Mouse (Mus musculus) limb, embryonic 11.5 days (tissue): ENCODE results near the gene Zc3h8. TPM values are rescaled to one million over a fixed set of nuclear protein-coding genes. Genes with fewer than 3 reads are reported as not detected.

Experiments
- ATAC-seq: fragments of 200-750 bp; cut with Nextera tagmentation; 2 replicates; pipeline ENCODE4 v1.8.0; 2017; ENCODE audit warnings: low read depth; ENCODE audit not compliant: insufficient number of reproducible peaks, low FRiP score, low TSS enrichment
- DNase-seq: peaks from one replicate; pipeline ENCODE4 v3.0.0-alpha.2; 2015; ENCODE audit warnings: low spot score
- H3K27ac ChIP-seq: fragments of 300-500 bp; sonication (generic); replicated peaks from 2 replicates; pipeline ENCODE4 v1.5.1; 2014; ENCODE audit warnings: low read depth, mild to moderate bottlenecking, low read length
- H3K27me3 ChIP-seq: fragments of 300-500 bp; sonication (generic); 2 replicates; pipeline ENCODE4 v1.6.1; 2014; ENCODE audit warnings: mild to moderate bottlenecking, low read length, mixed read lengths; ENCODE audit not compliant: control insufficient read depth, insufficient read depth
- H3K36me3 ChIP-seq: fragments of 300-500 bp; sonication (generic); 2 replicates; pipeline ENCODE4 v1.6.1; 2014; ENCODE audit warnings: mild to moderate bottlenecking, low read length, moderate library complexity, mixed read lengths; ENCODE audit not compliant: control insufficient read depth, insufficient read depth
- H3K4me1 ChIP-seq: fragments of 300-500 bp; sonication (generic); 2 replicates; pipeline ENCODE4 v1.6.1; 2014; ENCODE audit warnings: low read length, mixed read lengths; ENCODE audit not compliant: control insufficient read depth, insufficient read depth
- H3K4me2 ChIP-seq: fragments of 300-500 bp; sonication (generic); 2 replicates; pipeline ENCODE4 v1.6.1; 2014; ENCODE audit warnings: low read depth, mild to moderate bottlenecking, moderate library complexity; ENCODE audit not compliant: severe bottlenecking
- H3K4me3 ChIP-seq: fragments of 300-500 bp; sonication (generic); 2 replicates; pipeline ENCODE4 v1.5.1; 2014; ENCODE audit warnings: low read depth, low read length
- H3K9ac ChIP-seq: fragments of 300-500 bp; sonication (generic); 2 replicates; pipeline ENCODE4 v1.6.1; 2014; ENCODE audit warnings: mild to moderate bottlenecking, low read length
- H3K9me3 ChIP-seq: fragments of 300-500 bp; sonication (generic); 2 replicates; pipeline ENCODE4 v1.6.1; 2016; ENCODE audit warnings: low read length; ENCODE audit not compliant: control insufficient read depth
- WGBS: fragments of 180-500 bp; shearing (Covaris S2); extraction: QIAGEN DNeasy Blood & Tissue Kit; methylation state at CpG from one replicate; pipeline ENCODE4 v1.1.7; 2014; 5-methylcytosine and 5-hydroxymethylcytosine counted together
- polyA plus RNA-seq: library from polyadenylated mRNA; unstranded; fragments of >200 nt; fragmentation: Nextera tagmentation; extraction: Ambion mirVana; gene quantifications from 2 replicates; pipeline ENCODE4 v1.2.1, GENCODE M21; 2014

Zc3h8 gene
- polyA plus RNA-seq: 8.5 and 11.4 TPM in 2 replicates

- H3K36me3 ChIP-seq: no peaks in the 10 kb centered on the region
- WGBS: 1% methylated on average over 65 of the region's 65 CpGs
- peak within 1 kb of the TSS; percentile 77 for H3K4me2 ChIP-seq
- H3K9me3 ChIP-seq: no peaks in the 10 kb centered on the region
- no peaks in the 10 kb centered on the region for H3K4me1 ChIP-seq
- peak within 1 kb of the TSS; percentile 64 for H3K9ac ChIP-seq
- peak within 1 kb of the TSS; percentile 69 for H3K27ac ChIP-seq
- ATAC-seq (peak; percentile 88), DNase-seq (peak; percentile 98)
- H3K4me3 ChIP-seq: peak within 1 kb of the TSS; percentile 56
- no peaks in the 10 kb centered on the region for H3K27me3 ChIP-seq
Observed at GRCm38 (mm10) chr2:128943538-128944528, at the start of gene Zc3h8. Gene Zc3h8 (minus strand): TSS chr2:128944077.

GRCm38 (mm10) chr2:128984746-128985145, 40.9 kb upstream of the Zc3h8 start:
- no peak overlapping the region for H3K4me2 ChIP-seq
- H3K27ac ChIP-seq: no peak overlapping the region
- H3K4me1 ChIP-seq: no peaks in the 10 kb centered on the region
- ATAC-seq (no peak), DNase-seq (no peak)
- no peak overlapping the region for H3K4me3 ChIP-seq
- no peaks in the 10 kb centered on the region for H3K27me3 ChIP-seq
- H3K36me3 ChIP-seq: no peaks in the 10 kb centered on the region
- WGBS: 90% methylated on average over 3 of the region's 3 CpGs
- H3K9ac ChIP-seq: no peak overlapping the region
- H3K9me3 ChIP-seq: no peaks in the 10 kb centered on the region

- Histone ChIP-seq H3K4me1 (no peaks in the 10 kb centered on the region), H3K27me3 (no peaks in the 10 kb centered on the region), H3K27ac (no peak overlapping the region), H3K9me3 (no peaks in the 10 kb centered on the region), H3K4me2 (no peak overlapping the region), H3K36me3 (no peaks in the 10 kb centered on the region), H3K9ac (no peak overlapping the region), H3K4me3 (no peak overlapping the region)
- ATAC-seq: no peak
- WGBS: 79% methylated on average over 4 of the region's 4 CpGs
- DNase-seq: no peak
Observed at GRCm38 (mm10) chr2:128975572-128975971, 31.7 kb upstream of the Zc3h8 start.

- H3K9ac ChIP-seq: no peak overlapping the region
- H3K4me3 ChIP-seq: no peak overlapping the region
- H3K4me1 ChIP-seq: no peaks in the 10 kb centered on the region
- H3K27ac ChIP-seq: no peak overlapping the region
- no peaks in the 10 kb centered on the region for H3K9me3 ChIP-seq
- no peak overlapping the region for H3K4me2 ChIP-seq
- ATAC-seq: no peak
- no peaks in the 10 kb centered on the region for H3K27me3 ChIP-seq
- DNase-seq: no peak
- no peaks in the 10 kb centered on the region for H3K36me3 ChIP-seq
Observed at GRCm38 (mm10) chr2:128972301-128972700, 28.4 kb upstream of the Zc3h8 start.

GRCm38 (mm10) chr2:128968475-128969083, 24.7 kb upstream of the Zc3h8 start:
- DNase-seq: no peak
- H3K27ac ChIP-seq: no peak overlapping the region; the same call in 1 of the 2 replicates
- no peaks in the 10 kb centered on the region for H3K36me3 ChIP-seq
- 0 out of 2 replicates have a peak, but pooled peaks cover 2% of the 10 kb centered on the region for H3K4me1 ChIP-seq
- no peaks in the 10 kb centered on the region for H3K9me3 ChIP-seq
- peak overlapping the region; percentile 71 for H3K4me2 ChIP-seq
- H3K9ac ChIP-seq: no peak overlapping the region
- ATAC-seq: no peak
- H3K27me3 ChIP-seq: no peaks in the 10 kb centered on the region
- H3K4me3 ChIP-seq: peak overlapping the region; percentile 84

GRCm38 (mm10) chr2:128967661-128968441, 24.0 kb upstream of the Zc3h8 start, which contains the start of gene Gm10762:
Gene Gm10762 (minus strand): TSS chr2:128967725.
- Histone ChIP-seq H3K36me3 (no peaks in the 10 kb centered on the region), H3K27me3 (no peaks in the 10 kb centered on the region), H3K4me2 (peak within 1 kb of the TSS; percentile 71), H3K9ac (peak within 1 kb of the TSS; percentile 100), H3K27ac (peak within 1 kb of the TSS; percentile 100), H3K9me3 (no peaks in the 10 kb centered on the region), H3K4me1 (0 out of 2 replicates have a peak, but pooled peaks cover 2% of the 10 kb centered on the region), H3K4me3 (peak within 1 kb of the TSS; percentile 84)
- peak; percentile 80 for ATAC-seq
- WGBS: under 1% methylated on average over 72 of the region's 80 CpGs
- peak; percentile 87 for DNase-seq

- Histone ChIP-seq H3K9ac (peak within 1 kb of the TSS; percentile 100), H3K4me3 (peak within 1 kb of the TSS; percentile 84), H3K27me3 (no peaks in the 10 kb centered on the region), H3K9me3 (no peaks in the 10 kb centered on the region), H3K27ac (peak within 1 kb of the TSS; percentile 100), H3K4me2 (peak within 1 kb of the TSS; percentile 71), H3K36me3 (no peaks in the 10 kb centered on the region), H3K4me1 (0 out of 2 replicates have a peak, but pooled peaks cover 2% of the 10 kb centered on the region)
- WGBS: 1% methylated on average over 64 of the region's 65 CpGs
- ATAC-seq: peak; percentile 97
- peak; percentile 100 for DNase-seq
Observed at GRCm38 (mm10) chr2:128966641-128967580, 23.0 kb upstream of the Zc3h8 start, which contains the start of gene Zc3h6. Gene Zc3h6 (plus strand): TSS chr2:128967402.
